Mouse (Mus musculus): ENCODE measurements around the gene Hba-a2.
"Not testable (repeated sequence)": the region's sequence is repeated elsewhere in the genome, so short reads cannot be mapped to it uniquely, and the experiment has no call there.

The Hba-a2 gene

DNA sequence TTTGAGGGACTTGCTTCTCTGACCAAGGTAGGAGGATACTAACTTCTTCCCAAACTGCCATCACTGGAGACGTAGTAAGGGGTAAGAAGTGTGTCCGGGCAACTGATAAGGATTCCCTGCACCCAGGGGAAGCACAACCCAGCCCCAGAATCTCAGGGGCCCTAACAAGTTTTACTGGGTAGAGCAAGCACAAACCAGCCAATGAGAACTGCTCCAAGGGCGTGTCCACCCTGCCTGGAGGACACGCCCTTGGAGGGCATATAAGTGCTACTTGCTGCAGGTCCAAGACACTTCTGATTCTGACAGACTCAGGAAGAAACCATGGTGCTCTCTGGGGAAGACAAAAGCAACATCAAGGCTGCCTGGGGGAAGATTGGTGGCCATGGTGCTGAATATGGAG is at the start of gene Hba-a2:
TSS of gene Hba-a2 (plus strand) at position 287 of the 400 bp plus-strand sequence.
- in situ Hi-C loops (cut with MboI, MseI), result not testable (repeated sequence)

DNA sequence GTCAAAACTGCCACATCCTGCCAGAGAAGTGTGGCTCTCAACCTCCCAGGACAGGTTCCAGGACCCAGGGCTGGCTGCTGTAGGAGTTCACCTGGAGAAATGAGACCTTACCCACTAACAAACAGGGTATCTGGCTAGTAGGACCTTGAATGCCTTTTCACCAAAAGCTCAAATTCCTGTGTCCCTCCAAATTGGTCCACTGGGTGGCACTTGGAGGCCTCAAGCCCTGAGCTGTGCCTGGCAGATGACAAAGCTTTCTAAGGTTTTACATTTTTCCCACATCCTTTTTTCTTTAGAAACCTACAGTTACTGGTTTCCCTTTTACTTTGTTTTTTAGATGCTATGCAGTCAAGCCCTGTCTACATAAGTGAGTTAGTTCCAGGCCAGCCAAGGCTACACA is 49.2 kb upstream of the Hba-a2 start:
- in situ Hi-C loops (cut with MboI, MseI), result no loop called here

DNA sequence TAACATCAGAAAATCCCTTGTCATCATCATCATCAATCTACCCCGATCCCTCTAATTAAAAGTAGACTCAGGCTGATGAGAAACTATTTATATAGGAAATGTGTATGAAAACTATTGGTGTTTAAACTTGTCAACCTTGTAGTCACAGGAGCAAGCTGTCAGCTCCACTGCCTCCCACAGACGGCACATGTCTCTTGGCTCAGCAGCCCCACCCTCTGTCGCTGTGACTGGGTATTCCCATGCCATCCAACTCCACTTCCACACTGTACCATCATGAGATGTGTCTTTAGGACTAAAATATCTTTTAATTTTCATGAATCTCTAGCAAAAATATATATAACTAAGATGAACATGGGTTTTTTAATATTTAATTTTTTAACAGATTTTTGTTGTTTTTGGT is 47.9 kb upstream of the Hba-a2 start:
- in situ Hi-C loops (cut with MboI, MseI), result no loop called here

DNA sequence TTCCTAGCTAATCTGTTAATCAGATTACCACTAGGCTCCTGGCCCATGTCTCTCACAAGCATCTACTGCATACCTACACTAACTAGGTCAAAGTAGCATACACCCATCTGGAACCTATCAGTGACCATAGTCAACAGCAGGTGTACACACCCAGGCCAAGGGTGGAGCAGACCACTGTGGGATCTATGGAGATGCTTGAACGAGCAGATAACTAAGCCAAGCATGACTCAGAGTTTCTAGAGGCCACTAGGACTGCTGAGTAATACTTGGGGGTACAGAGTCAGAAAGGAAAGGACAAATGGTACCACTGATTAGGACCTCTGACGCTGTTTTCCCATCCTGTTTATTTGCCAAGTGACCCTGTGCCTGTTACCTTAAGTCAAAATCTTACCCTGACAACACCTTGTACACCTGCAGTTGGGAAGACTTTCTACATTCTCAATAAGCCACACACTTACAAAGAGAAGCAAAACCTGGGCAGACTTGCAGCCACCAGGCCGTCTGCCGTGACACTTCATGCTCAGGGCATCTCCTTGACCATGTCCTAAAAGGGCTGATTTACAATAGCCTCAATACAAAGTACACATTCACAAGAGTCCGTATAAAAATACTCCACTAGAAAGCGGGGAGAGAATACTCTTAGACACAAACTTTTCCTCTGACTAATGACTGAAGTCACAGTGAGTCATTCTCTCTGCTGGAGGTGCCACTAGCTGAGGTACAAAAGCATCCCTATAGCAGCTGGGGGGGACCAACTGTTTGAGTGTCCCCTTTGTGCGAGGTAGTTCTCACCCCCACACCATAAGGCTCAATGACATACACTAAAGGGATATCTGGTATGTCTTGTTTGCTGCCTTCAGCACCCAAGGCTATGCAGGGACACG is 45.2 kb upstream of the Hba-a2 start:
- in situ Hi-C loops (cut with MboI, MseI), result no loop called here

DNA sequence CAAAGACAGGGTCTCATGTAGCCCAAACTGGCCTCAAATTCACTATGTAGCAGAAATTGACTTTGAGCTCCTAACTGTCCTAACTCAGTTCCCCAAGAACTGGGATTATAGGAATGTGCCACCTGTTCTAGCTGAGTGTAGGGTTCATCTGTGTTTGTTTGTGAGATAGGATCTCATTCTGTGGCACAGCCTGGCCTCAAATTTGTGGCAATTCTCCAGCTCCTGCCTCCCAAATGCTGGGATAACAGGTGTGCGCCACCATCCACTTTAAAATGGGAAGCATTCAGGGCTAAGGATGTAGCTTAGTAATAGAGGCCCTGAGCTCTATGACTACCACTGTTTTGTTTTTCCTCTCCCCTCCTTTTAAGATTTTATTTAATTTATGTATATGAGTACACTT is 43.2 kb upstream of the Hba-a2 start:
- in situ Hi-C loops (cut with MboI, MseI), result no loop called here

DNA sequence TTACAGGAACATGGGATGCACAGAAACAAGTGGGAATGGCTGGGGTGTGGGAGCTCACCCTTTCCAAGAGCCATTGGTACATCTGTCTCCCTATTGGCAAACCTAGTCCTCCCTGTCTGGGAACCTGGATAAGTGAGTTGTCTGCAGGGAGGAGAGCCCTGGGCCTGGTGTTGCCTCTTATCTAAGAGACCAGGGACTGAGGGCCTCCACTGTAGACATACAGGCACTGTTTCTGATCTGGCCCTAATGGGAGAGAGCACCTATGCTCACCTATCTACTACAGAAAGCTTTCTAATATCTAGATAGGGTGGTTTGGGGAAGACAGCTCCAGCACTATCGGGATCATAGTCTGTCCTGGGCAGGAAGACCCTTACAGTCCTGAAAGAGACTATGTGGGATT is 40.1 kb upstream of the Hba-a2 start:
- in situ Hi-C loops (cut with MboI, MseI), result no loop called here

DNA sequence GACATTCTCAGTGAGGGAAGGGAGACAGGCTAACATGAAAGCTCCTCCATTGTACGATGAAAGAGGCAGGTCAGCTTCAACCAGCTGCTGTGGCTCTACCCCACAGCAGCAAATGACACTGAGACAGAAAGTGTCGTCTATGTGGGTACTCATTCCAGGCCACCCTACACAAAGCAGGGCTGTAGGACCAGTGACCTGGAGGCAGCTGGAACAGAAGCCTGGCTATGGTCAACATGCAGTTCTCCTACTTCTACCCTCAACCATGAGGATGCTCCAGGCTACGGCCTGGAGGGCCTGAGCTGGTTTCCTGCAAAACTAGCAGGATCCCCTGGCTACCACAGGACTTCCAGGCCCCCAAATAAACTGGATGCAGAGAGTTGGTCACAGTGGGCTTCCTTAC is 39.7 kb upstream of the Hba-a2 start:
- in situ Hi-C loops (cut with MboI, MseI), result no loop called here

DNA sequence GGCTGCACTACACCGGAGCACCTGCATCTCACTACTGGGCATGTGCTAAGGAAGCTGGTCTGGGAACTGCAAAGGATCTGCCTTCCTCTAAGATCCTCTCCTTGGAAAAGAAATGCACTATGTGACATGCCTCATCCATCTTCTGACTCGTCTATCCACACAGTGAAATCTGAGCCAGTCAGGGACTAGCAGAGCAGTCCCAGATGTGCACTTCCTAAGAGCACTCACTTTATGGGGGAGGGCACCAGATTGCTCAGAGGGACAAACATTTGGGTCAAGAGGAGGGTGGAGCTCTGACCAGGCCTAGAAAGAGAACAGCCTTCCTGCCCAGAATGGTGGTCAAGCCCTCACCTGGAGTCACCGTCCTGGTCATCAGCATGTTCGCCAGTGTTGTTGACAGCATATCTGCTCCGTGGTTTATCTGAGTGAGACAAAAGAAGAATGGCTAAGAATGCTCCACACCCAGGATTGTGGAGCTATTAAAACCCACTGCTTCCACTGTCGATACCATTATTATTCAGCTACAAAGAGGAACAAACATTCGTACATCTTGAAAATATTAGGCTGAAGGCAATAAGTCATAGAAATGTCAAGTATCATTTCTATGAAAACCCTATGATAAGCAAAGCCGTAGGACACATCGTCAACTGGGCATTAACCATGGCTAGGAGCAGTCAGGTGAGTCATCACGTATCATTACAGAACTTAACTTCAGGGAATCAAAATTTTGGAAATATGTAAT is 33.4 kb upstream of the Hba-a2 start:
- in situ Hi-C loops (cut with MboI, MseI), result no loop called here

DNA sequence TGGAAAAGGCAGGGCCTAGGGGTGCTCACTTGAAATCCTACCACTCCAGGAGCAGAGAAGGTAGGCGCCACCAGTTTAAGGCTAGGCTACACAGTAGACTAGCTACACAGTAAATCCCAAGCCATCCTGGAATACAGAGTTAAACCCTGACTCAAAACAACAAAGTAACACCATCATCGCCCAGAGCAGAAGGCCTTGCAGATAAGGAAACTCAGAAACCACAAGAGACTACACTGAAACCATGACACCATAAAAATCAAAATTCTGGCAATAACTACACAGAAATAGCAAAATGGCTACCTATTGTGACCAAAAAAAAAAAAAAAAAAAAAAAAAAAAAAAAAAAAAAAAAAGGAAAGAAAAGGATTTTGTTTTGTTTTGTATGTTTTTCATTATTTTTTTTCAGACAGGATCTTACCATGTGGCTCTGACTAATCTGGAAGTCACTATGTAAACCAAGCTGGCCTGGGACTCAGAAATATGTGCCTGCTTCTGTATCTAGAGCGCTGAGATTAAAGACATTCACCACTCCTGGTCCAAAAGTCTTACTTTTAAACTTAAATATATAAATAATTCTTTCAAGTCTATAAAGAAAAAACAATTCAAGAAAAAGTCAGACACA is 31.1 kb upstream of the Hba-a2 start:
- in situ Hi-C loops (cut with MboI, MseI), result no loop called here

DNA sequence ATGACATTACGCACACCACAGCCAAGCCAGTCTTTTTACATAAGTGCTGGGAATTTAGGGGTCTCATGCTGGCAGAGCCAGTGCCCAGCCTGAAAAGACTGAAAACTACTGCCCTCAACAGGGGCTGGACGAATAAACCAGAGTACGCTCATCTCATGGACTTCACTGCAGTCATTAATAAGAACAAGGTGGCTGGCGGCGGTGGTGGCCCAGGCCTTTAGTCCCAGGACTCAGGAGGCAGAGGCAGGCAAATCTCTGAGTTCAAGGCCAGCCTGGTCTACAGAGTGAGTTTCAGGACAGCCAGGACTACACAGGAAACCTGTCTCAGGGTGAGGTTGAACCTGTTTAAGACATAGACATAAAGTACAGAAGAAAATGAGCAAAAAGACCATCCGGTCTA is 30.1 kb upstream of the Hba-a2 start:
- in situ Hi-C loops (cut with MboI, MseI), result no loop called here

DNA sequence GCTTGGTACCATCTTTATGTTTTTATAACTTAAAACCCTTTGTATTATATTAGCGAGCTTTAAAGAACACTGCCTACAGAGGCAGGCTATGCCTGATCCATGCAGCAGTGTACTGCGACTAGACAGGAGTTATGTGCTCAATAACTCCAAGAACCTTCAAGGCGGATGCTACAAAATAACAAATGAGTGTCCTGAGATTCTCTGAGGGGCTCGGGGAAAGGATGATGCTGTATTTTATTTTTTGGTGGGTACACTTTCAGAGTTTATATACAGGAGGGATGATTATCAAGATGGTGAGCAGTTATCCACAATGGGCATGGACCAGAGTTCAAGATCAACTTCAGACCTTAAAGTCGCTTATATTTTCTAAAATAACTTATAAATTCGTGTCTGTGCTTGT is 29.5 kb upstream of the Hba-a2 start:
- in situ Hi-C loops (cut with MboI, MseI), result no loop called here

DNA sequence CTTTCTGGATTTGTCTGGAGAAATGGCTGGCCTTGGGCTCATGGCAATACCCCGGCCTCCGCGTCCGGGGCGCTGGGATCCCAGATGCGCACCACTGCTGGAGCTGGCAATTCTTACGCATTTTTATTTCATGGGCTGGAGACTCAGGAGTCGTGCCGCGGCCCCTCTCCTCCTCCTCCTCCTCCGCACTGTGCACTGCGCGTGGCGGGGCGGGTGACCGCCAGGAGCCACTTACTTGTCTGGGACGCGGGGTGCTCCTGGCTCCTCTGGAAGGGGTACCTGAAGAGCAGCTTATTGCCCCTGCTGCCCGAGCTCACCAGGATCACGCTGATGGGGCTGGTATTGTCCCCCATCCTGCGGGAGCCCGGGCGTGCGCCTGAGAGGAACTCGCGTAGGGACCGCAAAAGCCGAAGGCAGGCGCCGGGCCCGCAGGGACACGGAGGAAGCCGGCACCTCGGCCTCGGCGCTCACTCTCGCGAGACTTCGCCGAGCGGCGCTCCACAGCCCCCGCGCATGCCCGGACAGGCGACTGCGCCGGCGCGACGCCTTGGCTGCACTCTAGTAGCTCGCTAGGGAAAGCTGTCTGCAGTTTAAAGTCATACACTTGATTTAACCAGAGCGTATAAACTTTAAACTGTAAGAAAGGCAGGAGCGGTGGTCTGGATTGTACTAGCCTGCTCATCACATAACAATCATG is 29.0 kb upstream of the Hba-a2 start, which contains the start of gene Nprl3:
TSS of gene Nprl3 (minus strand) at position 520 of the 697 bp plus-strand sequence.
- in situ Hi-C loops (cut with MboI, MseI), result no loop called here

DNA sequence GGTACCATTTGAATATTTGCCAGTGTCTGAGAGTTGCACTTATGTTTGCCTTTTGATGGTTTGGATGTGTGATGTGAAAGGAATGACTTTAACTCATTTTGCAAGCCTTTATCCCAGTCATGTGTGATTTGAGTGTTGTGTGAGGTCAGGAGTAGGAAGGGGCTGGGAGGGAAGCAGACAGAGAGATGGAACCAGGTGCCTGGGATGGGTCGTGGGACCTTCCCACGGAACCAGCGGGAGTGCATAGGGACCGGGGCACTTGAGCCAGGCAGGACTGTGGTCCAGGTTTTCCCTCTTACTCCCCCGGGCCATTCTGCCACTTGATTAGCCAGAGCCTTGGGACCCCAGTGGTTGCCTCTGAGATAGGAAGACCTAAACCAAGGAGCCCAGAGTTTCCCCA is 28.3 kb upstream of the Hba-a2 start:
- in situ Hi-C loops (cut with MboI, MseI), result no loop called here

DNA sequence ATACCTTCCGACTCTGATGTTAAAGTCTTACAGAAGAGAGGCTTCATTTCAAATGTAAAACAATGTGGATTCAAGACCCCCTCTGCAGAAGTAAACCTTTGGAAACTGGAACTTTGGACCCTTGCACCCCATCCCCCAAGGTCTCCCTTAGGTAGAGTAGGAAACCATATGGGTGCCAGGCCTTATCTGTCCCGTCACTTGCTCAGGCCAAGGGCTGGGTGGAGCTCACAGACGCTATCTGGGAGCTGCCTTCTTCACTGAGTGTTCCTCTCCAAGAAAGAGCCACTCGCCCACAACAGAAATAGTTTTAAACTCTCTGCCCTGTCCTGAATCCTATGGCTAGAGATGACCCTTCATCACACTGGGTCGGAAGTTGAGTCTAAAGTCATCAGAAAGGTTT is 27.3 kb upstream of the Hba-a2 start:
- in situ Hi-C loops (cut with MboI, MseI), result no loop called here

DNA sequence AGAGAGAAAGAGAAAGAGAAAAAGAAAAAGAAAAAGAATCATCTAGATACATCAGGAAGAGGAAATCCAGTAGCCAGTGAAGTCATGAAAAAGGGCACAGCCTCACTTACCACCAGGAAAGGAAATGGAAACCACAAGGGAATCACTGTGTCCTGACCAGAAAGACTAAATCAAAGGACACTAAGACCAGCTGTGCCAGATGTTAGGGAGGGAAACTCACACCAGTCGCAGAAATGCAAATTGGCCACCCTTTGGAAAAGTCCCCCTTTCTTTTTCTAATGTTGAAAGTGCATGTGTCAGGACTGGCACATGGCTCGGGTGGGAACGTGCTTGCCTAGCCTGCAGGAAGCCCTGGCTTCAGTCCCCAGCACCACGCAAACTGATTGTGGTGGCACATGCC is 25.1 kb upstream of the Hba-a2 start:
- in situ Hi-C loops (cut with MboI, MseI), result no loop called here

DNA sequence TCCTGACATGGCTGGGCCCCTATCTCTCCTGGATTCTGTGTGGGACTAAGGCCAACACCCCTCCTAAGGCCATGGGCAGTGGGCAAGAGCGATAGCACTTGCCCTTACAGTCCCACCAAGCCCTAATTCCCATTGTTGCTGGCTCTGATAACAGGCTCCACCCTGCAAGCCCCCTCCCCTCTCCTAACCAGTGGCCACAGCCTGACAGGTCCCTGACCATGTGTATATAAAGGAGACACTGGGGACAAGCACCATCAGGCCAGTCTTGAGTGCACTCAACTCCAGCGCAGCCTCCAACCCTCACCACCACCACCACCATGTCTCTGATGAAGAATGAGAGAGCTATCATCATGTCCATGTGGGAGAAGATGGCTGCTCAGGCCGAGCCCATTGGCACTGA is 19.9 kb upstream of the Hba-a2 start, which contains the start of gene Hba-x:
TSS of gene Hba-x (plus strand) at position 54 of the 400 bp plus-strand sequence.
- in situ Hi-C loops (cut with MboI, MseI), result no loop called here

DNA sequence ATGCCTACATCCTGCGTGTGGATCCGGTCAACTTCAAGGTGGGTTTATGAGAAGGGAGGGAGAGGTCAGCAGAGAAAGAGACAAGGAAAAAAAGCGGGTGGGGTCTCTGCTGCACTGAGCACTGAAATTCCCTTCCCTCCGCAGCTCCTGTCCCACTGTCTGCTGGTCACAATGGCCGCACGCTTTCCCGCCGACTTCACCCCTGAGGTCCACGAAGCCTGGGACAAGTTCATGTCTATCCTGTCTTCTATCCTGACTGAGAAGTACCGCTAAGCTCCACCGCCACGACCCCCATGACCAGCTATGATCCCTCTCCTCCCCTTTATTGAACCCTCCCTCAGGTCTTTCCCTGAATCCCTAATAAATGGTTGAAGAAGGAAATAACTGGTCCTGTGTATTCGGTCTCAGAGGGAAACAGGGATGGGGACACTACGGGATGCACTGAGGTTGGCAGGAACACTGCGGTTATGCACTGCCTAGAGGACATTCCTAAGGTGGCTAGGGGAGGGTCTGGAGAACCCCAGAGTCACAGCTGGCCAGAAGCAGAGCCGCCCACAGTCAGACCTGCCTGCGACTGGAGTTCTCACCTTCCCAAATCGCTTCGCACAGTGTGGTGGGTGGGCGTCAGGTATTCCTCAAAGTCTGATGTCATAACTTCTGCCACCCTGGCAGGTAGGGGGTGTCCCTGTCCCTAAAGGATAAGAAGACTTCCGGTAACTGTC is 18.4 kb upstream of the Hba-a2 start:
- in situ Hi-C loops (cut with MboI, MseI), result no loop called here

DNA sequence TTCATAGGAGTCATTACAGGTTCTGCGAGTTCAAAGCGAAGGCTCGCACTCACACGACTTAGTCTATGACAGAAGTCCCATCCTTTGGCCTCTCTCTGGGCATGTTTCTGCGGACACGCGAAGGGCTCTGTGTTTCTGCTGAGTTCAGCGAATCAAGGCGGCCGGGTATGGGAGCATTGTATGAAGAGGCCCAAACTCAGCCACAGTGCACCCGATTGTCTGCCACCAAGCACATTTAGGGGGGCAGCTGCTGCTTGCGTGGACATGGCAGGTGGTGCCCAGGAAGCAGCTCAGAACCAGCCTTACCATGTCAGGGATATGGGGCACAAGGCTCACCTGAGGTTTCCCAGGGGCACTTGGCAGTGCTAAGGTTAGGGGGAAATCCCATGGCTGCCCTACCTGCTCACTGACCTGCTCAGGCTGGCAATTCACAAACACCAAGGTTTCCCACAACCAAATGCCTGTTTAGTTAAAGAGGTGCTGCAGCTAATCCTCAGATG is 17.8 kb upstream of the Hba-a2 start:
- in situ Hi-C loops (cut with MboI, MseI), result no loop called here

DNA sequence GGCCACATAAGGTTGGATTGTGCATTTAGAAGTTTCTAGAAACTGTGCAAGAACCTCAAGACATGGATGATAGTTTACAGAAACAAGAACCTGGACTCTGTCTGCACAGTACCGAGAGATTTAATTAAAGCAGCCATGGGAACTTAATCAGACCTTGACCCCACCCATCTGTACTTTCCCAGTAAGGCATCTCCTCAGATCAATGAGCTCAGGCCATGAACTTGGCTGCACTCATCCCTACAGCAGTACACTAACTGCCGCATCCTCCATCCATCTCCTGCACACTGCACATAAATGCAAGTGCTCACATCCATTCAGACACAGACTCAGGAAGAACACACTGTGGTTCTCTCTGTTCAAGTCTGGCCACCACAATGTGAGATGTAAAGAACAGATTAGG is 15.6 kb upstream of the Hba-a2 start:
- in situ Hi-C loops (cut with MboI, MseI), result no loop called here

DNA sequence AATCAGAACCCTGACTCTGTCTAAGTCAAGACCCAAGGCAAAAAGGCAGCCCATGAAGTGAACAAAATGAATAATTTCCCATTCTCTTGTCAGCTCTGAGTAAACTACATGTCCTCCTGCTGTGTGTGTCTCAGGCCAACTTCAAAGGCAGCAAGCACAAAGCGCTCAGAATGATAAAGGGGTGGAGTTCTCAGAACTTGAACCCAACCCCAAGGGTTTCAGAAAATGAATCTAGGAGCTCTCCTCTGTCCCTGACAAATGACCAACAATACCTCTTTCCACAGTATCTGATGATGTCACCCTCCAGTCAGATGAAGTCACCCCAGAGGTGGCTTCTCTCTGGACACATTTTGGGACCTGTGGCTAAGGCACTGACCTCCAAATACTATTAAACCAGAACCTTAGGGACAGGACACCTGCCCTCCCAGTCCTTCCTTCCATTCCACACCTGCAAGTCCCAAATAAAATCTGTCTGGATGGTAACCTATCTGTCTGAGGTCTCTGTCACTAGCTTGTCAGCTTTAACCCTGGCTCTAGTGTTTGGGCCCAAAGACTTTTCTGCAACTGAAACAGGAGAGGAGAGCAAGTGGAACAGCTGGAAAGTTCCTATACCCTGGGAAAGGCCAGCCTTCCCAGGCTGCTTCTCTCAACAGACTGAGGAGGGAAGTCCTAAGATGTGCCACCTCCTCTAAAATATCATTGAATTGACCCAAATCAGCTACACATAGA is 14.7 kb upstream of the Hba-a2 start:
- in situ Hi-C loops (cut with MboI, MseI), result no loop called here
